Mouse (Mus musculus) spleen, adult 2 months (tissue): ENCODE measurements around the gene Tns3.

Experiments
- CTCF ChIP-seq: fragments of 200-500 bp; IDR thresholded peaks from 2 replicates; pipeline ENCODE4 v1.5.1; 2011; ENCODE audit warnings: mild to moderate bottlenecking, inconsistent platforms; ENCODE audit not compliant: insufficient read depth, insufficient read length, insufficient replicate concordance; ENCODE audit errors: extremely low read depth
- POLR2A ChIP-seq: fragments of 200-500 bp; IDR thresholded peaks from 2 replicates; pipeline ENCODE4 v1.6.1; 2011; ENCODE audit warnings: low read depth, low read length, inconsistent platforms

DNA sequence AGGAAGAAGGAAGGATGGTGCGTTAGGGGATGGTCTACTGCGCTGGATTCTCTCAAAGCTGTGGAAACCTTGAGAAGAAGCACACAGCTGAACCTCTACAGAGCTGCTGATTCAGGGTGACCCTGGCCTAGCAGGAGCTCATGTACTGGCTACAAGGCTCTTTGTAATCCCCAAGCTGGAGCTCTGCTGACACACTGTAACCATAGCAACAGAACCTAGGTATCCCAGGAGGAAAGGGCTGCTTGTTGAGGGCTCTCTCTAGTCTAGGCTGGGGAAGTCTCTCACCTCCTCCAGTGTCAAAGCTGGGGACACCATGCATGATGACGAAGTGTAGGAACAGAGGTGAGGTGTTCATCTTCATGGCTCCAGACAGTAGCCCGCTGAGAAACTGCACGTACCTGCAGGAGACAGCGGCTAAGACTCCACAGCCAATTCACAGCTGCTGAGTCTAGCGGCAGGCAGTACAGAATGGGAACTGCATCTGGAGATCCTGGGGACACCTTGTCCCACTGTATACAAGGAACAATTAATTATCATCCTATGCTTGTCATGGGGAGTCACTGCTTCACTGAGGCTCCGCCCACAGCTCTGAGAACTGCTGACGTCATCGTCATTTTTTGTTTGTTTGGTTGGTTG lies 132.1 kb downstream of the Tns3 start:
- TF ChIP-seq CTCF (no peak), POLR2A (no peak)
